Mouse (Mus musculus) small intestine, adult 2 months (tissue): ENCODE measurements around the gene Rin3. TPM values are rescaled to one million over a fixed set of nuclear protein-coding genes. Genes with fewer than 3 reads are reported as not detected.

Experiments
- H3K27ac ChIP-seq: fragments of 200-500 bp; 2 replicates; pipeline ENCODE4 v1.5.1; 2012; ENCODE audit warnings: low read depth, low read length, control low read depth, inconsistent platforms; ENCODE audit not compliant: insufficient read depth
- H3K27me3 ChIP-seq: fragments of 200-500 bp; 2 replicates; pipeline ENCODE4 v1.6.1; 2012; ENCODE audit warnings: mild to moderate bottlenecking, moderate library complexity, low read length, inconsistent platforms; ENCODE audit not compliant: control insufficient read depth, insufficient read depth
- H3K36me3 ChIP-seq: fragments of 200-500 bp; 2 replicates; pipeline ENCODE4 v1.6.1; 2012; ENCODE audit warnings: mild to moderate bottlenecking, low read length, control low read depth, inconsistent platforms; ENCODE audit not compliant: control insufficient read depth, insufficient read depth
- H3K4me1 ChIP-seq: fragments of 200-500 bp; 2 replicates; pipeline ENCODE4 v1.6.1; 2012; ENCODE audit warnings: low read length, inconsistent platforms, mixed read lengths; ENCODE audit not compliant: control insufficient read depth, insufficient read depth, insufficient read length
- H3K4me3 ChIP-seq: fragments of 200-500 bp; 2 replicates; pipeline ENCODE4 v1.5.1; 2012; ENCODE audit warnings: low read depth, mild to moderate bottlenecking, control low read depth, inconsistent platforms, low read length, moderate library complexity
- CTCF ChIP-seq: fragments of 200-500 bp; IDR thresholded peaks from 2 replicates; pipeline ENCODE4 v1.5.1; 2012; ENCODE audit warnings: low read depth, mild to moderate bottlenecking, control low read depth, inconsistent platforms, low read length, moderate library complexity, mixed read lengths; ENCODE audit not compliant: insufficient replicate concordance, insufficient read length; ENCODE audit errors: extremely low read depth
- POLR2A ChIP-seq: fragments of 200-500 bp; IDR thresholded peaks from 2 replicates; pipeline ENCODE4 v1.6.1; 2012; ENCODE audit warnings: low read depth, mild to moderate bottlenecking, control low read depth, inconsistent platforms, low read length, moderate library complexity
- WGBS: fragments of 180-500 bp; shearing (Covaris S2); methylation state at CpG from one replicate; pipeline ENCODE4 v1.1.7; 2018; 5-methylcytosine and 5-hydroxymethylcytosine counted together
- polyA plus RNA-seq: library from polyadenylated mRNA; depleted of rRNA; stranded (reverse); fragments of >200 nt; gene quantifications from 2 replicates; pipeline ENCODE4 v1.2.3, GENCODE M21; 2012

Rin3 gene
- polyA plus RNA-seq, 1 experiment = 10.7 TPM

- Histone ChIP-seq H3K36me3 (peaks cover 5% of the 10 kb centered on the region), H3K4me1 (peaks cover 14% of the 10 kb centered on the region; the same call in 1 of the 2 replicates), H3K27ac (no peak overlapping the region), H3K27me3 (no peaks in the 10 kb centered on the region), H3K4me3 (no peak overlapping the region)
- WGBS = 93% methylated on average over 3 of the region's 3 CpGs
- no peak for TF ChIP-seq CTCF
- no peak for TF ChIP-seq POLR2A
Measured at GRCm38 (mm10) chr12:102310261-102310660, 27.4 kb downstream of the Rin3 start.

- H3K27ac ChIP-seq = no peak overlapping the region
- no peak overlapping the region for H3K4me3 ChIP-seq
- peaks cover 7% of the 10 kb centered on the region for H3K36me3 ChIP-seq
- no peak for TF ChIP-seq CTCF
- no peak for TF ChIP-seq POLR2A
- no peaks in the 10 kb centered on the region for H3K27me3 ChIP-seq
- peaks cover 7% of the 10 kb centered on the region; the same call in 1 of the 2 replicates for H3K4me1 ChIP-seq
- 72% methylated on average over 5 of the region's 5 CpGs for WGBS
Measured at GRCm38 (mm10) chr12:102311454-102311853, 28.6 kb downstream of the Rin3 start.

- no peak overlapping the region for H3K4me3 ChIP-seq
- H3K27me3 ChIP-seq = no peaks in the 10 kb centered on the region
- peaks cover 4% of the 10 kb centered on the region; the same call in 1 of the 2 replicates for H3K36me3 ChIP-seq
- TF ChIP-seq POLR2A (no peak), CTCF (no peak)
- H3K4me1 ChIP-seq = peaks cover 13% of the 10 kb centered on the region; the same call in 1 of the 2 replicates
- WGBS = 58% methylated on average over 2 of the region's 2 CpGs
- no peak overlapping the region for H3K27ac ChIP-seq
Measured at GRCm38 (mm10) chr12:102319150-102319549, 36.3 kb downstream of the Rin3 start.

GRCm38 (mm10) chr12:102319899-102320298, 37.1 kb downstream of the Rin3 start:
- peak overlapping the region; percentile 29; the same call in 1 of the 2 replicates for H3K27ac ChIP-seq
- no peaks in the 10 kb centered on the region for H3K27me3 ChIP-seq
- TF ChIP-seq CTCF = no peak
- no peak for TF ChIP-seq POLR2A
- no peak overlapping the region for H3K4me3 ChIP-seq
- WGBS = 12% methylated on average over 2 of the region's 2 CpGs
- peaks cover 4% of the 10 kb centered on the region; the same call in 1 of the 2 replicates for H3K36me3 ChIP-seq
- H3K4me1 ChIP-seq = peaks cover 13% of the 10 kb centered on the region; the same call in 1 of the 2 replicates

- H3K4me3 ChIP-seq = no peak overlapping the region
- 24% methylated on average over 2 of the region's 2 CpGs for WGBS
- no peak overlapping the region for H3K27ac ChIP-seq
- peaks cover 13% of the 10 kb centered on the region; the same call in 1 of the 2 replicates for H3K4me1 ChIP-seq
- TF ChIP-seq POLR2A = no peak
- TF ChIP-seq CTCF = no peak
- peaks cover 2% of the 10 kb centered on the region; the same call in 1 of the 2 replicates for H3K36me3 ChIP-seq
- no peaks in the 10 kb centered on the region for H3K27me3 ChIP-seq
Measured at GRCm38 (mm10) chr12:102320322-102320721, 37.5 kb downstream of the Rin3 start.

- Histone ChIP-seq H3K4me1 (peaks cover 13% of the 10 kb centered on the region; the same call in 1 of the 2 replicates), H3K27ac (no peak overlapping the region), H3K36me3 (no peaks in the 10 kb centered on the region), H3K4me3 (no peak overlapping the region), H3K27me3 (no peaks in the 10 kb centered on the region)
- 56% methylated on average over 4 of the region's 4 CpGs for WGBS
- TF ChIP-seq CTCF (no peak), POLR2A (no peak)
Measured at GRCm38 (mm10) chr12:102321064-102321728, 38.3 kb downstream of the Rin3 start.

- no peak overlapping the region for H3K4me3 ChIP-seq
- 81% methylated on average over 5 of the region's 5 CpGs for WGBS
- H3K27ac ChIP-seq = no peak overlapping the region
- H3K4me1 ChIP-seq = peaks cover 13% of the 10 kb centered on the region; the same call in 1 of the 2 replicates
- H3K27me3 ChIP-seq = no peaks in the 10 kb centered on the region
- TF ChIP-seq POLR2A (no peak), CTCF (no peak)
- peaks cover 1% of the 10 kb centered on the region; the same call in 1 of the 2 replicates for H3K36me3 ChIP-seq
Measured at GRCm38 (mm10) chr12:102321855-102322254, 39.0 kb downstream of the Rin3 start.

- no peak overlapping the region for H3K27ac ChIP-seq
- H3K4me1 ChIP-seq = peaks cover 15% of the 10 kb centered on the region; the same call in 1 of the 2 replicates
- H3K36me3 ChIP-seq = peaks cover 1% of the 10 kb centered on the region; the same call in 1 of the 2 replicates
- 88% methylated on average over 2 of the region's 2 CpGs for WGBS
- no peak overlapping the region for H3K4me3 ChIP-seq
- H3K27me3 ChIP-seq = no peaks in the 10 kb centered on the region
- TF ChIP-seq POLR2A (no peak), CTCF (no peak)
Measured at GRCm38 (mm10) chr12:102323392-102323791, 40.5 kb downstream of the Rin3 start.
